Comparison of ENCODE assay signal across 8 mouse cellular contexts in genomic region chr15:50997209-50997763, GRCm38 (mm10).
DNase-seq lines count a peak whose midpoint lies in the region; ATAC-seq and TF ChIP-seq lines count a peak whose summit lies in the region.

No protein-coding gene starts in this region.

- H3K4me2 ChIP-seq in liver, embryonic 11.5 days = no peak overlapping the region
- H3K4me2 ChIP-seq in hindbrain, embryonic 16.5 days (ENCODE audit: low read length) = peak overlapping the region; percentile 48
- no peak overlapping the region for H3K4me2 ChIP-seq in limb, embryonic 12.5 days

- no peaks in the 10 kb centered on the region for H3K9me3 ChIP-seq in liver, embryonic 11.5 days (ENCODE audit: control insufficient read depth, low read length)
- no peaks in the 10 kb centered on the region for H3K9me3 ChIP-seq in hindbrain, embryonic 16.5 days (ENCODE audit: control insufficient read depth, low read length)
- H3K9me3 ChIP-seq in limb, embryonic 12.5 days = no peaks in the 10 kb centered on the region

- no peak overlapping the region for H3K4me3 ChIP-seq in liver, embryonic 11.5 days (ENCODE audit: low read depth, low read length)
- peak overlapping the region; percentile 27 for H3K4me3 ChIP-seq in gastrocnemius, adult 2 months
- H3K4me3 ChIP-seq in hindbrain, embryonic 16.5 days (ENCODE audit: low read length) = peak overlapping the region; percentile 14; the same call in 1 of the 2 replicates
- no peak overlapping the region for H3K4me3 ChIP-seq in limb, embryonic 12.5 days (replicated peaks)

- H3K9ac ChIP-seq in liver, embryonic 11.5 days (ENCODE audit: low read depth, low read length) = no peak overlapping the region
- H3K9ac ChIP-seq in hindbrain, embryonic 16.5 days (ENCODE audit: low read depth, low read length) = peak overlapping the region; percentile 2; the same call in 1 of the 2 replicates
- no peak overlapping the region for H3K9ac ChIP-seq in limb, embryonic 12.5 days (replicated peaks)

- WGBS in liver, embryonic 11.5 days = 70% methylated on average over 11 of the region's 11 CpGs
- WGBS in hindbrain, embryonic 16.5 days = 42% methylated on average over 11 of the region's 11 CpGs
- 69% methylated on average over 11 of the region's 11 CpGs for WGBS in limb, embryonic 12.5 days

- intact Hi-C loops in gastrocnemius, adult 2 months (cut with DNase I) = no loop called here

- no peaks in the 10 kb centered on the region for H3K36me3 ChIP-seq in liver, embryonic 11.5 days (ENCODE audit: control insufficient read depth, insufficient read depth, low read length)
- no peaks in the 10 kb centered on the region for H3K36me3 ChIP-seq in hindbrain, embryonic 16.5 days (ENCODE audit: control insufficient read depth, insufficient read depth, low read length)
- H3K36me3 ChIP-seq in limb, embryonic 12.5 days = no peaks in the 10 kb centered on the region

- H3K4me1 ChIP-seq in liver, embryonic 11.5 days (replicated peaks; ENCODE audit: control insufficient read depth, insufficient read depth, low read length) = no peaks in the 10 kb centered on the region
- no peaks in the 10 kb centered on the region for H3K4me1 ChIP-seq in hindbrain, embryonic 16.5 days (ENCODE audit: control insufficient read depth, insufficient read depth, low read depth, low read length)
- H3K4me1 ChIP-seq in limb, embryonic 12.5 days (replicated peaks) = peaks cover 5% of the 10 kb centered on the region; the same call in 1 of the 2 replicates

- DNase-seq in liver = peak; percentile 4
- no peak for DNase-seq in liver, embryonic 11.5 days (ENCODE audit: low spot score)
- DNase-seq in cerebellum, adult 9-10 months = peak; percentile 62
- peak; percentile 54 for DNase-seq in gastrocnemius, adult 2 months
- DNase-seq in ovary, postnatal 36 days (ENCODE audit: low spot score) = peak; percentile 55
- no peak for DNase-seq in B cell, adult 2 months

- no peak for ATAC-seq in liver, embryonic 11.5 days (replicated peaks; ENCODE audit: low FRiP score)
- peak; percentile 97 for ATAC-seq in hindbrain, embryonic 16.5 days
- no peak for ATAC-seq in limb, embryonic 12.5 days (ENCODE audit: insufficient number of reproducible peaks, insufficient read depth, low FRiP score, low TSS enrichment, low read depth)

- no peak overlapping the region for H3K27ac ChIP-seq in liver, embryonic 11.5 days (ENCODE audit: low read depth, low read length)
- peak overlapping the region; percentile 36; the same call in 1 of the 2 replicates for H3K27ac ChIP-seq in gastrocnemius, adult 2 months
- peak overlapping the region; percentile 75 for H3K27ac ChIP-seq in hindbrain, embryonic 16.5 days (ENCODE audit: low read depth, low read length)
- 0 out of 2 replicates have a peak overlapping the region, but pooled peaks have one; percentile 12 for H3K27ac ChIP-seq in limb, embryonic 12.5 days

- H3K27me3 ChIP-seq in liver, embryonic 11.5 days (replicated peaks; ENCODE audit: control insufficient read depth, insufficient read depth, low read length) = no peaks in the 10 kb centered on the region
- no peaks in the 10 kb centered on the region for H3K27me3 ChIP-seq in hindbrain, embryonic 16.5 days (replicated peaks; ENCODE audit: control insufficient read depth, insufficient read depth, low read length)
- no peaks in the 10 kb centered on the region for H3K27me3 ChIP-seq in limb, embryonic 12.5 days

- no peak for TF ChIP-seq CTCF in gastrocnemius, adult 2 months (IDR thresholded peaks at IDR 0.05)

Comparison
In these comparisons a context has a peak if more than half of its experiments do, and no peak if none do; other contexts are left out.
1. DNase-seq: peak in liver (single experiment), cerebellum, adult 9-10 months (single experiment), gastrocnemius, adult 2 months (single experiment) and ovary, postnatal 36 days (single experiment); none in liver, embryonic 11.5 days (single experiment) and B cell, adult 2 months (0 of 2).
2. H3K4me3 ChIP-seq: peak in gastrocnemius, adult 2 months (single experiment) and hindbrain, embryonic 16.5 days (single experiment); none in liver, embryonic 11.5 days (single experiment) and limb, embryonic 12.5 days (single experiment).